Mouse (Mus musculus): ENCODE results near the gene Cfap97. TPM values are rescaled to one million over a fixed set of nuclear protein-coding genes. Genes with fewer than 3 reads are reported as not detected.
"Not testable (repeated sequence)": the region's sequence is repeated elsewhere in the genome, so short reads cannot be mapped to it uniquely, and the experiment has no call there.

Gene Cfap97
- total RNA-seq (2021), result 10 to 100 TPM in 1 of 2 experiments, 1 to 10 TPM in 1; 9.4 to 11.5 TPM
- long read RNA-seq, experiment 1, full-length matches to known transcripts, result 2 of 5 reads
- long read RNA-seq, experiment 1, partial matches to known transcripts, result 1 of 5 reads
- long read RNA-seq, experiment 1, other reads (novel, unspliced or antisense), result 2 of 5 reads
- long read RNA-seq, experiment 2, full-length matches to known transcripts, result 1 of 12 reads
- long read RNA-seq, experiment 2, partial matches to known transcripts, result 10 of 12 reads
- long read RNA-seq, experiment 2, other reads (novel, unspliced or antisense), result 1 of 12 reads

GRCm38 (mm10) chr8:46151202-46152062 lies at the start of gene Cfap97:
TSS of gene Cfap97 (plus strand) at chr8:46151771.
- DNase-seq, result peak in 1 of 2 experiments; percentile 34
- intact Hi-C loops (cut with DNase I), result no loop called here

- intact Hi-C loops (cut with DNase I), result loop anchor here (5.0 kb wide), 1 partner anchor 39 kb away; no protein-coding TSS in a partner anchor
Observed at GRCm38 (mm10) chr8:46103434-46103833, 48.1 kb upstream of the Cfap97 start.

GRCm38 (mm10) chr8:46107690-46108089 lies 43.9 kb upstream of the Cfap97 start:
- intact Hi-C loops (cut with DNase I), result no loop called here

More at GRCm38 (mm10) chr8:46103434-46103833, 48.1 kb upstream of the Cfap97 start:
- DNase-seq, result no peak

GRCm38 (mm10) chr8:46113421-46114170 lies 38.0 kb upstream of the Cfap97 start:
- intact Hi-C loops (cut with DNase I); DNase-seq: not testable (repeated sequence)

More at GRCm38 (mm10) chr8:46107690-46108089, 43.9 kb upstream of the Cfap97 start:
- DNase-seq, result no peak

GRCm38 (mm10) chr8:46117172-46117571 lies 34.4 kb upstream of the Cfap97 start:
- no peak for DNase-seq
- intact Hi-C loops (cut with DNase I), result no loop called here

- intact Hi-C loops (cut with DNase I), result no loop called here
- DNase-seq, result no peak
Observed at GRCm38 (mm10) chr8:46119176-46119575, 32.4 kb upstream of the Cfap97 start.

- no peak for DNase-seq
- intact Hi-C loops (cut with DNase I), result no loop called here
Observed at GRCm38 (mm10) chr8:46122498-46122897, 29.1 kb upstream of the Cfap97 start.

GRCm38 (mm10) chr8:46130426-46130825 lies 21.1 kb upstream of the Cfap97 start:
- no peak for DNase-seq
- intact Hi-C loops (cut with DNase I), result no loop called here

GRCm38 (mm10) chr8:46135546-46135945 lies 16.0 kb upstream of the Cfap97 start:
- DNase-seq; intact Hi-C loops (cut with DNase I): not testable (repeated sequence)

GRCm38 (mm10) chr8:46137336-46137735 lies 14.2 kb upstream of the Cfap97 start:
- intact Hi-C loops (cut with DNase I), result no loop called here
- DNase-seq, result no peak

GRCm38 (mm10) chr8:46137843-46138596 lies 13.6 kb upstream of the Cfap97 start:
- no peak for DNase-seq
- intact Hi-C loops (cut with DNase I), result no loop called here

GRCm38 (mm10) chr8:46140376-46141120 lies 11.0 kb upstream of the Cfap97 start:
- intact Hi-C loops (cut with DNase I), result loop anchor here (5.0 kb wide), 1 partner anchor 38 kb away; no protein-coding TSS in a partner anchor
- no peak for DNase-seq

GRCm38 (mm10) chr8:46141688-46142087 lies 9.9 kb upstream of the Cfap97 start:
- no peak for DNase-seq
- intact Hi-C loops (cut with DNase I), result loop anchor here (5.0 kb wide), 1 partner anchor 39 kb away; no protein-coding TSS in a partner anchor

GRCm38 (mm10) chr8:46142498-46143081 lies 9.0 kb upstream of the Cfap97 start:
- intact Hi-C loops (cut with DNase I), result loop anchor here (5.0 kb wide), 1 partner anchor 40 kb away; no protein-coding TSS in a partner anchor
- no peak for DNase-seq

GRCm38 (mm10) chr8:46143470-46143869 lies 8.1 kb upstream of the Cfap97 start:
- intact Hi-C loops (cut with DNase I), result loop anchor here (5.0 kb wide), 1 partner anchor 41 kb away; no protein-coding TSS in a partner anchor
- DNase-seq, result no peak

GRCm38 (mm10) chr8:46143924-46144323 lies 7.6 kb upstream of the Cfap97 start:
- intact Hi-C loops (cut with DNase I), result loop anchor here (5.0 kb wide), 1 partner anchor 42 kb away; no protein-coding TSS in a partner anchor
- no peak for DNase-seq

GRCm38 (mm10) chr8:46146173-46146572 lies 5.4 kb upstream of the Cfap97 start:
- no peak for DNase-seq
- intact Hi-C loops (cut with DNase I), result no loop called here

GRCm38 (mm10) chr8:46149306-46149705 lies 2.3 kb upstream of the Cfap97 start:
- no peak for DNase-seq

More at GRCm38 (mm10) chr8:46149306-46149705, 2.3 kb upstream of the Cfap97 start:
- intact Hi-C loops (cut with DNase I), result no loop called here
